Mouse (Mus musculus): ENCODE data around the gene Grasp. TPM values are rescaled to one million over a fixed set of nuclear protein-coding genes. Genes with fewer than 3 reads are reported as not detected.

Grasp gene
- polyA plus RNA-seq, 1 experiment from 2014 or later, result 0.37 TPM

GRCm38 (mm10) chr15:101236878-101237277 is 12.9 kb downstream of the Grasp start:
- Histone ChIP-seq H3K4me2 (no peak overlapping the region), H3K9ac (no peak overlapping the region), H3K27me3 (peaks cover 29% of the 10 kb centered on the region), H3K27ac (replicated peaks) (no peak overlapping the region), H3K36me3 (replicated peaks) (no peaks in the 10 kb centered on the region), H3K4me3 (replicated peaks) (no peak overlapping the region), H3K4me1 (replicated peaks) (peaks cover 10% of the 10 kb centered on the region), H3K9me3 (replicated peaks) (no peaks in the 10 kb centered on the region)
- ATAC-seq (ENCODE audit: insufficient read depth), result no peak
- WGBS (ENCODE audit: insufficient replicate concordance), result 3% methylated on average over 3 of the region's 3 CpGs

DNA sequence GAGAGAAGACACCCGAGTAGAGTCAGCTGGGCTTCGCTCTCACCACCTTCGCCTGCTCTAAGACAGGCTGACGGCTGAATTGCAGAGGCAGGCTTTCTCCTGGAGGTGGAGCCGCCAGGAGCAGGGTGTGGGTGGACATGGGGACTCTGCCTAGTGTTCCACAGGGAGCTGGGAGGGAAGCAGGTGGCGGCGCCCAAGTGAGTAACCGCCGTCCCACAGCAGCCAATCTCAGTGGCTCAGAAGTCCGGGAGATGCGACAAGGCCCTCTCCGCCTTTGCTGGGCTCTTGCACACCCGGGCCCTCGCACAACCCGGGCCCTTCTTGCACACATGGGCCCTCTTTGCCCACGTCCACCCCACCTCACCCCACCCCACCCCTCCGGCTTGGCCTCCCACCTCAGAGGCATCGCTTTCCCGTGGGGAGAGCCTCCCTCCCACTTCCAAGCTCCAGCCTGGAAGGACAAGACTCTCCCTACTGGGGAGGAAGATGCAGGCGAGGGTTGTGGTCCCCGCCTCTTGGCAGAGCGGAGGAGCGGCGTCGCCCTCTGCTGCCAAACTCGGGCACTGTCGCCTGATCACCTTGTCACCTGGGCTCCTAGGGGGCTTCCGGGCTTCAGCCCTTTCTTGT is 15.0 kb downstream of the Grasp start:
- Histone ChIP-seq H3K4me1 (replicated peaks) (peaks cover 11% of the 10 kb centered on the region), H3K27me3 (peaks cover 29% of the 10 kb centered on the region), H3K4me2 (peak overlapping the region; percentile 18; the same call in 1 of the 2 replicates), H3K27ac (replicated peaks) (no peak overlapping the region), H3K9ac (no peak overlapping the region), H3K36me3 (replicated peaks) (no peaks in the 10 kb centered on the region), H3K9me3 (replicated peaks) (no peaks in the 10 kb centered on the region), H3K4me3 (replicated peaks) (no peak overlapping the region)
- 9% methylated on average over 28 of the region's 28 CpGs for WGBS (ENCODE audit: insufficient replicate concordance)
- ATAC-seq (ENCODE audit: insufficient read depth), result no peak

- H3K4me2 ChIP-seq, result no peak overlapping the region
- H3K9me3 ChIP-seq (replicated peaks), result no peaks in the 10 kb centered on the region
- no peak for ATAC-seq (ENCODE audit: insufficient read depth)
- H3K4me3 ChIP-seq (replicated peaks), result no peak overlapping the region
- H3K27me3 ChIP-seq, result peaks cover 29% of the 10 kb centered on the region
- no peak overlapping the region for H3K9ac ChIP-seq
- no peaks in the 10 kb centered on the region for H3K36me3 ChIP-seq (replicated peaks)
- peaks cover 15% of the 10 kb centered on the region for H3K4me1 ChIP-seq (replicated peaks)
- H3K27ac ChIP-seq (replicated peaks), result no peak overlapping the region
- WGBS (ENCODE audit: insufficient replicate concordance), result 64% methylated on average over 8 of the region's 8 CpGs
Observed at GRCm38 (mm10) chr15:101239821-101240220, 15.8 kb downstream of the Grasp start.

- Histone ChIP-seq H3K4me1 (replicated peaks) (peaks cover 20% of the 10 kb centered on the region), H3K9me3 (replicated peaks) (no peaks in the 10 kb centered on the region), H3K4me2 (peak overlapping the region; percentile 48), H3K9ac (no peak overlapping the region; the same call in 1 of the 2 replicates), H3K27ac (replicated peaks) (no peak overlapping the region), H3K27me3 (peaks cover 26% of the 10 kb centered on the region), H3K36me3 (replicated peaks) (no peaks in the 10 kb centered on the region), H3K4me3 (replicated peaks) (peak overlapping the region; percentile 5; the same call in 1 of the 2 replicates)
- ATAC-seq (ENCODE audit: insufficient read depth), result peak; percentile 54
- 5% methylated on average over 10 of the region's 10 CpGs for WGBS (ENCODE audit: insufficient replicate concordance)
Observed at GRCm38 (mm10) chr15:101240799-101241204, 16.8 kb downstream of the Grasp start.

- WGBS (ENCODE audit: insufficient replicate concordance), result 36% methylated on average over 9 of the region's 9 CpGs
- peak overlapping the region; percentile 48 for H3K4me2 ChIP-seq
- no peak overlapping the region for H3K4me3 ChIP-seq (replicated peaks)
- H3K27ac ChIP-seq (replicated peaks), result no peak overlapping the region
- H3K9me3 ChIP-seq (replicated peaks), result no peaks in the 10 kb centered on the region
- no peak overlapping the region; the same call in 1 of the 2 replicates for H3K9ac ChIP-seq
- no peaks in the 10 kb centered on the region for H3K36me3 ChIP-seq (replicated peaks)
- peaks cover 24% of the 10 kb centered on the region for H3K4me1 ChIP-seq (replicated peaks)
- ATAC-seq (ENCODE audit: insufficient read depth), result no peak
- H3K27me3 ChIP-seq, result peaks cover 26% of the 10 kb centered on the region
Observed at GRCm38 (mm10) chr15:101241236-101241635, 17.2 kb downstream of the Grasp start.

- Histone ChIP-seq H3K4me1 (replicated peaks) (peaks cover 30% of the 10 kb centered on the region), H3K4me2 (no peak overlapping the region), H3K27me3 (peaks cover 26% of the 10 kb centered on the region), H3K9ac (no peak overlapping the region), H3K27ac (replicated peaks) (no peak overlapping the region), H3K4me3 (replicated peaks) (no peak overlapping the region), H3K36me3 (replicated peaks) (no peaks in the 10 kb centered on the region), H3K9me3 (replicated peaks) (no peaks in the 10 kb centered on the region)
- no peak for ATAC-seq (ENCODE audit: insufficient read depth)
- WGBS (ENCODE audit: insufficient replicate concordance), result 59% methylated on average over 9 of the region's 9 CpGs
Observed at GRCm38 (mm10) chr15:101241853-101242252, 17.9 kb downstream of the Grasp start.

GRCm38 (mm10) chr15:101242645-101243044 is 18.7 kb downstream of the Grasp start:
- WGBS (ENCODE audit: insufficient replicate concordance), result 44% methylated on average over 8 of the region's 8 CpGs
- H3K4me2 ChIP-seq, result no peak overlapping the region
- no peak overlapping the region for H3K4me3 ChIP-seq (replicated peaks)
- H3K9ac ChIP-seq, result no peak overlapping the region
- no peaks in the 10 kb centered on the region for H3K36me3 ChIP-seq (replicated peaks)
- ATAC-seq (ENCODE audit: insufficient read depth), result no peak
- H3K4me1 ChIP-seq (replicated peaks), result peaks cover 36% of the 10 kb centered on the region
- H3K27ac ChIP-seq (replicated peaks), result no peak overlapping the region
- H3K27me3 ChIP-seq, result peaks cover 20% of the 10 kb centered on the region
- no peaks in the 10 kb centered on the region for H3K9me3 ChIP-seq (replicated peaks)

- Histone ChIP-seq H3K36me3 (replicated peaks) (no peaks in the 10 kb centered on the region), H3K4me2 (no peak overlapping the region), H3K4me1 (replicated peaks) (peaks cover 42% of the 10 kb centered on the region), H3K9ac (no peak overlapping the region), H3K9me3 (replicated peaks) (no peaks in the 10 kb centered on the region), H3K27ac (replicated peaks) (peak overlapping the region; percentile 55; the same call in 1 of the 2 replicates), H3K4me3 (replicated peaks) (no peak overlapping the region), H3K27me3 (peaks cover 8% of the 10 kb centered on the region)
- no peak for ATAC-seq (ENCODE audit: insufficient read depth)
- WGBS (ENCODE audit: insufficient replicate concordance), result 17% methylated on average over 3 of the region's 3 CpGs
Observed at GRCm38 (mm10) chr15:101244012-101244411, 20.0 kb downstream of the Grasp start.

DNA sequence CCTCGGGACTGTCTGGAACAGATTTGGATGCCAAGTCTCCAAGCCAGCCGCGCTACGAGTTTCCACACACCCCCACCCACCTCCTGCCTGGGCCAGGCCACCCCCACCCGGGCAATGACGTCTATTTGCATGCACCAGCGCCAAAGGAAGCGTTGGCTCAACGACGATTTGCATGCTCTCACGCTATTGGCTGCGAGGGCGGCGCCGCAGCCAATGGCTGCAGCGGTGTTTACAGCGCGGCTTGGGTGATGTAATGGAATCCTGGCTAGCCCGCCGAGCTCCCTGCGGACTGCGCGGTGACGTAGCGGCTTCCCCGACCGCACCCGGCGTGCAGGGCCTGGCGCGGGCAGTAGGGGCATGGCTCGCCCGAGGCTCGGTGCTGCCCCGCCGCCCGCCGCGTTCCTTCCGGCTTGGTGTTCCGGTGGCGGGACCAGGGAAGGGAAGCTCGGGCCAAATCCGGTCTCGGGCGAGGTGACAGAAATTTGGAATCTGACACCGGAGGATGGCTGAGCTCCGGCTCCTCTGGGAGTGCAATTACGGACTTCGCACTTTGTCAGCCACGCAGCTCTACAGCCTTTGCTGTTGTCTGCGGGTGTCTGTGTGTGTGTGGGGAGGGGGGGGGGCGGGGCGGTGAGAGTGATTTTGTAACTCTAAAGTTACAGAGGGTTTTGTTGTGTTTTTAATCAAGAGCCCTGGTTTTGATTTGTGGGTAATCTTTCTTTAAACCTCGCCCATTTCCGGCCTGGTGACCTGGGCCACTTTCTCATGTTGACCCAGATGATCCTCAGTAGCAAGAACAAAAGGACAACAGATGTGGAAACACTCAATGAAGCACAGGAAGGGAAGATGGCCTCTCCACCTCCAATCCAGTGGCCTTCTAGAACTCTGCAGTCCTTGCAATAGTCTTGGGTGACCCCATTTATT is 22.5 kb downstream of the Grasp start:
- H3K9me3 ChIP-seq (replicated peaks), result no peaks in the 10 kb centered on the region
- H3K4me2 ChIP-seq, result peak overlapping the region; percentile 70
- H3K4me1 ChIP-seq (replicated peaks), result peaks cover 33% of the 10 kb centered on the region
- peak overlapping the region; percentile 43 for H3K4me3 ChIP-seq (replicated peaks)
- H3K27ac ChIP-seq (replicated peaks), result peak overlapping the region; percentile 82
- peak overlapping the region; percentile 37; the same call in 1 of the 2 replicates for H3K9ac ChIP-seq
- H3K36me3 ChIP-seq (replicated peaks), result no peaks in the 10 kb centered on the region
- peaks cover 5% of the 10 kb centered on the region; the same call in 1 of the 2 replicates for H3K27me3 ChIP-seq
- peak; percentile 98 for ATAC-seq (ENCODE audit: insufficient read depth)
- 2% methylated on average over 56 of the region's 56 CpGs for WGBS (ENCODE audit: insufficient replicate concordance)

- no peaks in the 10 kb centered on the region for H3K36me3 ChIP-seq (replicated peaks)
- no peak overlapping the region for H3K4me3 ChIP-seq (replicated peaks)
- peaks cover 33% of the 10 kb centered on the region for H3K4me1 ChIP-seq (replicated peaks)
- H3K27ac ChIP-seq (replicated peaks), result peak overlapping the region; percentile 82
- H3K4me2 ChIP-seq, result no peak overlapping the region
- 58% methylated on average over 1 of the region's 1 CpGs for WGBS (ENCODE audit: insufficient replicate concordance)
- no peak overlapping the region for H3K9ac ChIP-seq
- no peaks in the 10 kb centered on the region for H3K9me3 ChIP-seq (replicated peaks)
- no peak for ATAC-seq (ENCODE audit: insufficient read depth)
- H3K27me3 ChIP-seq, result peaks cover 10% of the 10 kb centered on the region; the same call in 1 of the 2 replicates
Observed at GRCm38 (mm10) chr15:101247155-101247498, 23.1 kb downstream of the Grasp start.

- H3K27me3 ChIP-seq, result peaks cover 20% of the 10 kb centered on the region
- H3K27ac ChIP-seq (replicated peaks), result no peak overlapping the region; the same call in 1 of the 2 replicates
- no peaks in the 10 kb centered on the region for H3K36me3 ChIP-seq (replicated peaks)
- no peak overlapping the region for H3K9ac ChIP-seq
- no peaks in the 10 kb centered on the region for H3K9me3 ChIP-seq (replicated peaks)
- no peak overlapping the region for H3K4me3 ChIP-seq (replicated peaks)
- peaks cover 33% of the 10 kb centered on the region for H3K4me1 ChIP-seq (replicated peaks)
- H3K4me2 ChIP-seq, result no peak overlapping the region
- WGBS (ENCODE audit: insufficient replicate concordance), result 30% methylated on average over 5 of the region's 5 CpGs
- no peak for ATAC-seq (ENCODE audit: insufficient read depth)
Observed at GRCm38 (mm10) chr15:101248029-101248710, 24.2 kb downstream of the Grasp start.

All from liver, embryonic 15.5 days (tissue).